Mouse (Mus musculus) hindbrain, embryonic 12.5 days (tissue): ENCODE measurements around the gene Zfp648. TPM values are rescaled to one million over a fixed set of nuclear protein-coding genes. Genes with fewer than 3 reads are reported as not detected.

Experiments used
- ATAC-seq: fragments of 200-750 bp; cut with Nextera tagmentation; 2 replicates; pipeline ENCODE4 v1.8.0; 2017; ENCODE audit warnings: moderate TSS enrichment; ENCODE audit not compliant: low FRiP score
- H3K27ac ChIP-seq: fragments of 300-500 bp; sonication (generic); 2 replicates; pipeline ENCODE4 v1.5.1; 2016; ENCODE audit warnings: mild to moderate bottlenecking
- H3K27me3 ChIP-seq: fragments of 300-500 bp; sonication (generic); 2 replicates; pipeline ENCODE4 v1.6.1; 2016; ENCODE audit warnings: mild to moderate bottlenecking
- H3K36me3 ChIP-seq: fragments of 300-500 bp; sonication (generic); 2 replicates; pipeline ENCODE4 v1.6.1; 2016; ENCODE audit warnings: mild to moderate bottlenecking
- H3K4me1 ChIP-seq: fragments of 300-500 bp; sonication (generic); 2 replicates; pipeline ENCODE4 v1.6.1; 2016
- H3K4me2 ChIP-seq: fragments of 300-500 bp; sonication (generic); replicated peaks from 2 replicates; pipeline ENCODE4 v1.6.1; 2016; ENCODE audit warnings: mild to moderate bottlenecking
- H3K4me3 ChIP-seq: fragments of 300-500 bp; sonication (generic); 2 replicates; pipeline ENCODE4 v1.5.1; 2016; ENCODE audit warnings: mild to moderate bottlenecking
- H3K9ac ChIP-seq: fragments of 300-500 bp; sonication (generic); 2 replicates; pipeline ENCODE4 v1.6.1; 2016; ENCODE audit warnings: mild to moderate bottlenecking, moderate library complexity
- H3K9me3 ChIP-seq: fragments of 300-500 bp; sonication (generic); replicated peaks from 2 replicates; pipeline ENCODE4 v1.6.1; 2016; ENCODE audit warnings: mild to moderate bottlenecking
- WGBS: fragments of 180-500 bp; shearing (Covaris S2); methylation state at CpG from one replicate; pipeline ENCODE4 v1.1.7; 2016; 5-methylcytosine and 5-hydroxymethylcytosine counted together
- polyA plus RNA-seq: library from polyadenylated mRNA; unstranded; fragments of >200 nt; fragmentation: Nextera tagmentation; extraction: Ambion mirVana; gene quantifications from 2 replicates; pipeline ENCODE4 v1.2.1, GENCODE M21; 2016

The Zfp648 gene
- polyA plus RNA-seq, 1 experiment from 2014 or later = 1.1 TPM

DNA sequence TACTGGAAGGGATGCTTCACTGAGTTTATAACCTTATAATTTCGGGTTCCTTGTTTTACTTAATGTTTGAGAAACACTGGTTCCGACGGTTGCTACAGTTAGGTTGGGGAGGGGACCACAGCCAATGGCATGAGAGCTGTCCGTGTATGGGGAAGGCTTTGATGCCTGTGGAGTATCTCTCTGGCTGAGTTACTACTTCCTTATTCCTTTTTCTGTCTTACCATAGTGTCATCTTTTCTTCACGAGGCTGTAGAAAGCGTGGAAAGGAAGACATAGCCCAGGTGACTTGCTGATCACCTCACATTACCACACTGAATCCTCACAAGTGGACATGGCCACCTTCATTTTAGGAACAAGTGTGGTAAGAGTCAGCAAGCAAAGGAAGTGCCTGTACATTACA is 32.0 kb downstream of the Zfp648 start:
- WGBS = 83% methylated on average over 6 of the region's 6 CpGs
- Histone ChIP-seq H3K4me2 (no peak overlapping the region), H3K9ac (no peak overlapping the region), H3K36me3 (no peaks in the 10 kb centered on the region), H3K4me1 (no peaks in the 10 kb centered on the region), H3K4me3 (no peak overlapping the region), H3K27ac (no peak overlapping the region), H3K27me3 (no peaks in the 10 kb centered on the region), H3K9me3 (no peaks in the 10 kb centered on the region)
- ATAC-seq = no peak

DNA sequence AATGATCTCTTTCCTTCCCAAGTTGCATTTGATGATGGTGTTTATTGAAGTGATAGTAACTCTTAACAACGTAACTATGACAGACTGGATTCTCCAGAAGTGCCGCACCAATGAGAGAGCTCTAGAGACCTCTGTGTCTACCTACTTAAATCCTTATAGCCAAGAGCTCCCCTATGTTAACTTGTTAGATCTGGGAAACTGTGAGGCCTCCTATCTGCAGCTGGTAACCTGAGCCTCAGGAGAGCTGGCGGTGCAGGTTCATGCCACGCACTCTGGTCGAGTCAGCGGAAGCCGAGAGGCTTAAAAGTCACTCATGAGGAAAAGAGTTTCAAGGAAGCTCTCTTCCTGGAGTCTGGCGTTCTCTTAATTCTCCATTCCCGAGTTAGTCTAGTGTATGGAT is 33.8 kb downstream of the Zfp648 start:
- Histone ChIP-seq H3K4me2 (no peak overlapping the region), H3K36me3 (no peaks in the 10 kb centered on the region), H3K4me3 (no peak overlapping the region), H3K27me3 (no peaks in the 10 kb centered on the region), H3K9me3 (no peaks in the 10 kb centered on the region), H3K4me1 (no peaks in the 10 kb centered on the region), H3K27ac (no peak overlapping the region), H3K9ac (no peak overlapping the region)
- no peak for ATAC-seq
- WGBS = 86% methylated on average over 9 of the region's 9 CpGs

DNA sequence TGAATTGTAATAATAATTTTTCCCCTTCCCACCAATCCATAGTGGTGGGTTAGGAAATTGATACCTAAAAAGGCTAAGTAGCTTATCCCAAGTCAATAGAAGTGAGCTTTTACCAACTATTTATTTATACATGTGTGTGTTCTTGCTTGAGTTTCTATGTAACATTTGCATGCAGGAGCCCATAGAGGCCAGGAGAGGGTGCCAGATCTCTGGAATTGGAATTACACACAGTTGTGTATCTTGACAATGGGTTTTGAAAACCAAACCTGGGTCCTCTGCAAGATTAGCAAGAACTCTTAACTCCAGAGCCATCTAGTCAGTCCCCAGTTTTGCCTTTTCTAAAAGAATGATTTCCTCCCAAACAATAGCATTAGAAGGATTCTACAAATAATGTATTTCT is 37.9 kb downstream of the Zfp648 start:
- H3K27ac ChIP-seq = no peak overlapping the region
- H3K4me2 ChIP-seq = no peak overlapping the region
- no peaks in the 10 kb centered on the region for H3K9me3 ChIP-seq
- no peak overlapping the region for H3K4me3 ChIP-seq
- H3K36me3 ChIP-seq = no peaks in the 10 kb centered on the region
- no peaks in the 10 kb centered on the region for H3K27me3 ChIP-seq
- ATAC-seq = no peak
- no peaks in the 10 kb centered on the region for H3K4me1 ChIP-seq
- H3K9ac ChIP-seq = no peak overlapping the region

DNA sequence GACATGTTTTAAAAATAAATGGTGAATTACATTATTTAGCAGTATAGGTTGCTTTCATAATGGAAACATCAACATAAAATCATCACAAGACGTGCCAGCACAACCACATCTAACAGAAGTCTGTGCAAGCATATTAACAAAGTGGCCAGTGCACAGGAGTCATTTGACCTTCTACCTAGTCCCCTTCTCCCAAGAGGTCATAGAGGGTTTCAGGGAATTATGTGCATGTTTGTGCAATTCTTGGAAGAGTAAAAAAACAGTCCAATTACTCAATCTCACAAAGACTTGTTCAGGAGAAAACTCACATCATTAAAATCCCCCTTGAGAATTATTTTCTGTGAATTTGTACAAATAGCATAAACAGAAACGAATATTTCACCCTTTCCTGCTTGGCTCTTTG is 50.2 kb downstream of the Zfp648 start:
- no peaks in the 10 kb centered on the region for H3K36me3 ChIP-seq
- WGBS = 74% methylated on average over 2 of the region's 2 CpGs
- no peaks in the 10 kb centered on the region for H3K4me1 ChIP-seq
- no peak overlapping the region for H3K4me2 ChIP-seq
- H3K27me3 ChIP-seq = no peaks in the 10 kb centered on the region
- no peak for ATAC-seq
- no peak overlapping the region for H3K27ac ChIP-seq
- no peaks in the 10 kb centered on the region for H3K9me3 ChIP-seq
- H3K4me3 ChIP-seq = no peak overlapping the region
- H3K9ac ChIP-seq = no peak overlapping the region

DNA sequence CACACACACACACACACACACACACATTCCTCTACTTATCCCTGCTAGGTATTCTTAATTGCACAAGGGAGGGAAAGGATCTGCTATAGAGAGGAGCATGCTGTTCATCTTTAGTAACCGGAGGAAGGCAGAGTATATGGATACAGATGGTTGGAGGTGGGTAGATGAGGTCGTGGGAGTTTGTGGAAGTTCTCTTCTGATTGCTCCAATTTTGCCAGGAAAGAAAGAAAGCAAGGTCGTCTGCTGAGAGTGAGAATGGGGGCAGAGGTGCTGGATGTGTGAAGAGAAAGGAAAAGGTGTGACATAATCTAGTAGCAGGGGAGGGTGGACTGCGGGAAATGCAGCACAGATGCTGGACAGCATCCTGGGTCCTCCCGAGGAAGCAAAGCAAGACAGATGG is 51.8 kb downstream of the Zfp648 start:
- H3K4me2 ChIP-seq = no peak overlapping the region
- WGBS = 70% methylated on average over 5 of the region's 5 CpGs
- no peak overlapping the region for H3K9ac ChIP-seq
- H3K36me3 ChIP-seq = no peaks in the 10 kb centered on the region
- no peaks in the 10 kb centered on the region for H3K27me3 ChIP-seq
- 0 out of 2 replicates have a peak, but pooled peaks cover 2% of the 10 kb centered on the region for H3K4me1 ChIP-seq
- H3K27ac ChIP-seq = no peak overlapping the region
- no peak for ATAC-seq
- no peaks in the 10 kb centered on the region for H3K9me3 ChIP-seq
- no peak overlapping the region for H3K4me3 ChIP-seq
